Mouse (Mus musculus): ENCODE data around the gene Catip. TPM values are rescaled to one million over a fixed set of nuclear protein-coding genes. Genes with fewer than 3 reads are reported as not detected.
"Not testable (repeated sequence)": the region's sequence is repeated elsewhere in the genome, so short reads cannot be mapped to it uniquely, and the experiment has no call there.

The Catip gene
- polyA plus RNA-seq, 1 experiment from 2014 or later, result 0.25 TPM

DNA sequence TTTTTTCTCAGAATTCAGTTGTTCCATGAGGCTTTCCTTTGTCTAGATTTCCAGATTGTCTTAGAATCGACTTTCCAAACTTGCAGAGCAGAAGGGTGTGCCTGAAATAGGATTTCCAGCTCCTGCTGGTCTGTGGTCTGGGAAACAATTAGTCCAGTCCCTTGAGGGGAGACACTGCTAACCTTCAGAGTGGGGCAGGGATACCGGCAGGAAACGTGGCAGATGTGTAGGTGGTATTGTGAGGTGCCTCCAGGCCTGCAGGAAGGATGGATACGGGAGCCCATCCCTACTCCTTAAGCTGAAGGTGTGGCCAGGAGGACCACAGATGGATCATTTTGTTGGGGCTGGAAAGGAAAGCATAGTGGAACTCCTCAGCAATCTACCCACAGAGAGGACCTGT is 26.9 kb upstream of the Catip start:
- 80% methylated on average over 4 of the region's 4 CpGs for WGBS
- ATAC-seq (ENCODE audit: low FRiP score, low read depth), result no peak
- H3K36me3 ChIP-seq, result no peaks in the 10 kb centered on the region
- H3K27ac ChIP-seq, result no peak overlapping the region
- H3K4me2 ChIP-seq (replicated peaks), result no peak overlapping the region
- no peaks in the 10 kb centered on the region for H3K27me3 ChIP-seq (replicated peaks)
- H3K9ac ChIP-seq, result no peak overlapping the region
- H3K9me3 ChIP-seq, result no peaks in the 10 kb centered on the region
- peaks cover 12% of the 10 kb centered on the region for H3K4me1 ChIP-seq
- no peak overlapping the region for H3K4me3 ChIP-seq

DNA sequence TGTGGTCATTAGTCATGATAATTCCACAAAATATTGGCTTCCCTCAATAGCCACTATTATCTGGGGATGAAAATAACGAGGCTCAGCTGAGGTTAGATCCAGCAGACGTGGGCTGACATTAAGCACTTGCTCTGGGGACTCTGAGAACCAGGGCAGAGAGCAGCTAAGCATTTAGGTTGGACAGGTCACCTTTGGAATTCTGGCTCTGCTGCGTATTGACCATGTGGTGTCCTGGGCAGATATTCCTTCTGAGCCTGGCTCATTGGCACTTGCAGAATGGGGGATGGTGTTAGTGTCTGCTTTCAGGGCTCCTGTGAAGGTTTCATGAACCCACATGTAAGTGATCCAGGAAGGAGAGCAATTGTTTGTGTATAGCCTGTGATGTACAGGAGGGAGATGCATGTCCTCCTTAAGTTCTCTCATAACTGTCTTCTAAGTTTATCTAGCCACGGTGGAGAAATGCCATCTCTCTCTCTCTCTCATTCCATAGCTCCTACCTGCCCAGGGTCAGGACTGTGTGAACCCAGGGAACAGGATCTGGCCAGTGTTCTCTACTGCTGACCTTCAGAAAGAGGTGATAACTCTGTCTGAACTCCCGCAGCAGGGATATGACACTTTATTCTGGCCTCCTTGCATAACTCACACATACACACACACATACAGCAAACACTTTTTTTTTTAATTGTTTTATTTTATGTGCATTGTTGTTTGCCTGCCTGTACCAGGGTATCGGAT is 26.3 kb upstream of the Catip start:
- H3K36me3 ChIP-seq, result no peaks in the 10 kb centered on the region
- ATAC-seq (ENCODE audit: low FRiP score, low read depth), result no peak
- WGBS, result 85% methylated on average over 6 of the region's 6 CpGs
- H3K9me3 ChIP-seq, result no peaks in the 10 kb centered on the region
- H3K9ac ChIP-seq, result no peak overlapping the region
- no peaks in the 10 kb centered on the region for H3K27me3 ChIP-seq (replicated peaks)
- H3K4me2 ChIP-seq (replicated peaks), result no peak overlapping the region
- H3K27ac ChIP-seq, result no peak overlapping the region
- H3K4me3 ChIP-seq, result no peak overlapping the region
- peaks cover 12% of the 10 kb centered on the region for H3K4me1 ChIP-seq

DNA sequence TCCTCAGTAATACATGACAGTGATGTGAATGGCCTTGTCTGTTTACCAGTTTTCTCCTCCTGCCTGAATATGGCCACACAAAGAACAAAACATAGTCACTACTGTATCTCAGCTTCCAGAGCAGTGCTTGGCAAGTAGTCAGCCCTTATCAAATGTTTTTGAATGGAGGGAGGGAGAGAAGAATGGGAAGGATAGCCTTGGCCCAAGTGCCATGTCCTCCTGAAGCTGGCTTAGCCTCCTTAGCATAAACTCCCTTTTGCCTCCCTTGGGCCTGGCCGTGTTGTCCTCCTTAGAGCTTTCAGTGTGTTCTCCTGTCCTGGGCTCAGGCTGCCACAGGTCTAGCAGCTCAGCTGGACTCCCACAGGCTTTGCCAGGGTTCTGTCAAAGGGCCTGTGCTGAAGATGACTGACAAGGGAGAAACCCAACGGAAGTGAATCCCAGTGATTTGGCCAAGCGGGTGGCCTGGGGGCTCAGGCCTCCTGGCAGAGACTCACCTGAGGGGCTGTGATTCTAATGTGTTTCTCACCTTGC is 24.6 kb upstream of the Catip start:
- 85% methylated on average over 3 of the region's 3 CpGs for WGBS
- H3K27ac ChIP-seq, result no peak overlapping the region
- ATAC-seq (ENCODE audit: low FRiP score, low read depth), result no peak

DNA sequence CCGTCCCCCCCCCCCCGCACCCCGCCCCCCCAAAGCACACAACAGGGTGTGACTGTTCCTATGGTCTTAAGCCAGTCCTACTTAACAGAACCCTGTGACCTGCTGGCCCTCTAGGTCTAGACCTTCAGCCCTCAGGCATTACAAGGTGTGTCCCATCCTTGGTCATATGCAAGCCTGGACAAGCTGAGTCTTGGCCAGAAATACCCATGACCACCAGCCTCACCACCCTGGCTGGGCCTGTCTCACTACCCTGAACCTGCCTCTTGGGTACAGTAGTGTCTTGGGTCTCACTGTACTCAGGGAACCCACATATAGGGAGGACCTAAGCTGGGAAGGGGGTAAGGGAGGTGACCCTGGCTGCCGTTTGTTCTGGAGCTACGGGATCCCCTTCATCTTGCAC is 23.9 kb upstream of the Catip start:
- no peaks in the 10 kb centered on the region for H3K36me3 ChIP-seq
- no peak overlapping the region for H3K4me3 ChIP-seq
- no peak overlapping the region for H3K9ac ChIP-seq
- no peak for ATAC-seq (ENCODE audit: low FRiP score, low read depth)
- no peak overlapping the region for H3K27ac ChIP-seq
- H3K4me1 ChIP-seq, result peaks cover 13% of the 10 kb centered on the region
- H3K9me3 ChIP-seq, result no peaks in the 10 kb centered on the region
- no peaks in the 10 kb centered on the region for H3K27me3 ChIP-seq (replicated peaks)
- no peak overlapping the region for H3K4me2 ChIP-seq (replicated peaks)
- 91% methylated on average over 5 of the region's 5 CpGs for WGBS

More for the DNA sequence above, 24.6 kb upstream of the Catip start:
- H3K9ac ChIP-seq, result no peak overlapping the region
- H3K4me1 ChIP-seq, result peaks cover 12% of the 10 kb centered on the region
- H3K9me3 ChIP-seq, result no peaks in the 10 kb centered on the region
- H3K4me3 ChIP-seq, result no peak overlapping the region
- no peaks in the 10 kb centered on the region for H3K27me3 ChIP-seq (replicated peaks)
- no peaks in the 10 kb centered on the region for H3K36me3 ChIP-seq
- H3K4me2 ChIP-seq (replicated peaks), result no peak overlapping the region

DNA sequence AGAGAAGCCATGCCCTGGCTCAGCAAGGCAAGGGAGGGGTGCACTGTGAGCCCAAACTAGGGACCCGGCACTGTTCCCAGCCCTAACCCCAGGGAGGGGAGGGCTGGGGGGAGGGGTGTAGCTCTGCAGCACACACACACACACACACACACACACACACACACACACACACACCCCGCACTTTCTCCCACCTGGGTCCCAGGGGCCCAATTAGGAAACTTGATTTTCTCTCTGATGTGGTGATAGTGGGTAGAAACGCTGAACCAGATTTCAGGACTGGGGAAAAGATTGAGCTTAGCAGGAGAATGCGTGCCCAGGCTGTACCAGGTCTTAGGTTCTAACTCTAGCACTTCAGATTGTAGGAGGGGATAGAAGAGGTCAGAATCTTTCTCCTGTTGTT is 23.3 kb upstream of the Catip start:
- Histone ChIP-seq H3K27ac (no peak overlapping the region), H3K4me1 (peaks cover 11% of the 10 kb centered on the region; the same call in 1 of the 2 replicates), H3K9ac (no peak overlapping the region), H3K36me3 (no peaks in the 10 kb centered on the region), H3K27me3 (replicated peaks) (no peaks in the 10 kb centered on the region), H3K9me3 (no peaks in the 10 kb centered on the region), H3K4me3 (no peak overlapping the region), H3K4me2 (replicated peaks) (no peak overlapping the region)
- no peak for ATAC-seq (ENCODE audit: low FRiP score, low read depth)
- 92% methylated on average over 3 of the region's 4 CpGs for WGBS

DNA sequence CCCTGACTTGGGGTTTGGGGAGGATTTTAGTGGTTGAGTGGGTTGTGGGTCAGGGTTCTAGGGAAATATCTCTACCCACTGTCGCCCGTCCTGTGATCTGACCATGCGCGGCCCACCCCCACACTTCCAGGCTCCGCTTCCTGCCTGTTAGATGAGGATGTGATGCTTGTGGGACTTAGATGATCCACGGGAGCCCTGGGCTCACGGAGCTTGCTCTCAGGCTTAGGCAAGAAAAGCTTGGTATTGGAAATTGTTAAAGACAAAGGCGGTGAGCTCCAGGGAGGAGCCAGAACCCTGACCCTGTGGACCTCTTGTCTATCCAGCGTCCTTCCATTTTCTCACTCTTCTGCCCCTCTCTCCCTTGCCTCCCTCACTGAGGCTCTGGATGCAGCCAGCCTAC is 22.0 kb upstream of the Catip start:
- no peak for ATAC-seq (ENCODE audit: low FRiP score, low read depth)
- Histone ChIP-seq H3K27ac (no peak overlapping the region), H3K4me3 (no peak overlapping the region), H3K27me3 (replicated peaks) (no peaks in the 10 kb centered on the region), H3K36me3 (no peaks in the 10 kb centered on the region), H3K9ac (no peak overlapping the region), H3K9me3 (no peaks in the 10 kb centered on the region), H3K4me2 (replicated peaks) (no peak overlapping the region), H3K4me1 (peaks cover 11% of the 10 kb centered on the region; the same call in 1 of the 2 replicates)
- WGBS, result 89% methylated on average over 9 of the region's 9 CpGs

DNA sequence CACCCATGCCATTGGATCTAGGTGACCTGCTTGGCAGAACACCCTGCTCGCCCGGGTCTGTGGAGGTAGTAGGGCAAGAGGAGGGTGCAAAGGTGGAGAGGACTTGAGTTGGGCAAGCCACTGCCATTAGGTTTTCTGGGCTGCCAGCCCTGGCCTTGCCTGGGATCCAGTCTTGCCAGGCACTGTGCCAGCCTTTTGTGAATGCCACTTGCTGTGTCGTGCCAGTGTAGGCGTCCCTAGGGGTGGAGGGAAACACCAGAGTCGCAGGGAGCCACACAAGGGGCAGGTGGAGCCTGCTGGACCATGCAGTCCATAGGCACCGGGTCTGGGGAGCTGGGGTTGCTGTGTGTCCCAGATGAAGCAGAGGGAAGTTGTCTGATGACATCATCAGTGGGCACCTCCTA is 21.5 kb upstream of the Catip start:
- peaks cover 11% of the 10 kb centered on the region; the same call in 1 of the 2 replicates for H3K4me1 ChIP-seq
- H3K27me3 ChIP-seq (replicated peaks), result no peaks in the 10 kb centered on the region
- H3K27ac ChIP-seq, result no peak overlapping the region
- ATAC-seq (ENCODE audit: low FRiP score, low read depth), result no peak
- no peak overlapping the region for H3K9ac ChIP-seq
- no peak overlapping the region for H3K4me2 ChIP-seq (replicated peaks)
- no peaks in the 10 kb centered on the region for H3K9me3 ChIP-seq
- no peak overlapping the region for H3K4me3 ChIP-seq
- WGBS, result 96% methylated on average over 6 of the region's 6 CpGs
- no peaks in the 10 kb centered on the region for H3K36me3 ChIP-seq

DNA sequence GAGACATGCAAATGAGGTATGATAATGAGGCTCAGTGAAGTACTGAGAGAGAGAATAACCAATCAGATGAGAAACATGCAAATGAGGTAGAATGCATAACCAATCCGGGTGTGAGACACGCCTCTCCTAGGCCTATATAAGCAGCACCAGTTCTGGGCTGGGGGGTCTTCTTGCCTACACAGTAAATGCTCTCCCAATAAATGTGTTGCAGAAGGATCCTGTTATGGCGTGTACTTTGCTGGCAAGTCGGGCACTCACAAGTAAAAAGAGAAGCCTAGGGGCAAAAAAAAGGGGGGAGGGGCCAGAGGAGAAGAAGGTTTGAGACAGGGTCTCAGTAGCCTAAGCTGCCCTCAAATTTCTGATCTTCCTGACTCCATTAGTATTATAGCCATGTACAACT is 20.9 kb upstream of the Catip start:
- peaks cover 11% of the 10 kb centered on the region; the same call in 1 of the 2 replicates for H3K4me1 ChIP-seq
- H3K9ac ChIP-seq; H3K36me3 ChIP-seq; H3K4me2 ChIP-seq (replicated peaks); H3K9me3 ChIP-seq; H3K4me3 ChIP-seq; ATAC-seq (ENCODE audit: low FRiP score, low read depth); H3K27ac ChIP-seq; H3K27me3 ChIP-seq (replicated peaks): not testable (repeated sequence)
- WGBS, result 95% methylated on average over 4 of the region's 4 CpGs

DNA sequence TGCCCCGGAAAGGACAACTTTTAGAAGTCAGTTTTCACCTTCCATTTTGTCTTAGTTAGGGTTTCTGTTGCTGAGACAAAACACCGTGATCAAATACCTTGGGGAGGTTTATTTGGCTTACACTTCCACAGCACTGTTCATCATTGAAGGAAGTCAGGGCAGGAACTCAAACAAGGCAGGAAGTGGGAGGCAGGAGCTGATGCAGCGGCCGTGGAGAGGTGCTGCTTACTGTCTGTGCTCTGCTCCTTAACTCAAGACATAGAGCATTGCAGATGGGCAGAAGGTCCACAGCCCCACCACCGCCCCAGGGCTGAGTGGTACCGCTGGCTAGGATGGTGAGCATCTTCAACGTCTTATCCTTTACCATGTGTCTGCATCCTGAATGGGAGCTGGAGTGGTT is 20.0 kb upstream of the Catip start:
- Histone ChIP-seq H3K4me3 (no peak overlapping the region), H3K27me3 (replicated peaks) (no peaks in the 10 kb centered on the region), H3K9ac (no peak overlapping the region), H3K36me3 (no peaks in the 10 kb centered on the region), H3K27ac (no peak overlapping the region), H3K4me2 (replicated peaks) (no peak overlapping the region), H3K4me1 (peaks cover 11% of the 10 kb centered on the region; the same call in 1 of the 2 replicates), H3K9me3 (no peaks in the 10 kb centered on the region)
- no peak for ATAC-seq (ENCODE audit: low FRiP score, low read depth)
- 90% methylated on average over 7 of the region's 7 CpGs for WGBS

DNA sequence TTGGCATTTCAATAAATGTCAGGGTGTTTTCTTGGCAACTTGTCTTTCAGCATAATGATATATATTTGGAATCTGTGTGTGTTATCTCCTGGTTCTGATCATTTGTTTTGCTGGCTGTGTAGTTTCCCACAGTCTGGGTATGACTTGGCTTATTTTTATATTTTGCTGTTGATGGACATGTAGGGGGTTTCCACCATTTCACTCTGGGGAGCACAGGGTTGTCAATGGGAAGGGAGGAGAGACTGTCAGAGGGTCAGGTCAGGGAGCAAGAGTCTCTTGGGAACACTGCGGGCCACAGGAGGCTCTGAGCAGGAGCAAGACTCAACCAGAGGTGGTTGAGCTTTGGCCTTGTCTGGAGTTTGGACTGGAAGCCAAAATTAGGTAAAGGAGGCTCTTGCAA is 19.6 kb upstream of the Catip start:
- H3K9me3 ChIP-seq, result no peaks in the 10 kb centered on the region
- H3K4me3 ChIP-seq, result no peak overlapping the region
- WGBS, result 95% methylated on average over 1 of the region's 1 CpGs
- H3K36me3 ChIP-seq, result no peaks in the 10 kb centered on the region
- H3K9ac ChIP-seq, result no peak overlapping the region
- no peaks in the 10 kb centered on the region for H3K27me3 ChIP-seq (replicated peaks)
- ATAC-seq (ENCODE audit: low FRiP score, low read depth), result no peak
- peaks cover 11% of the 10 kb centered on the region; the same call in 1 of the 2 replicates for H3K4me1 ChIP-seq
- H3K27ac ChIP-seq, result no peak overlapping the region
- H3K4me2 ChIP-seq (replicated peaks), result no peak overlapping the region

DNA sequence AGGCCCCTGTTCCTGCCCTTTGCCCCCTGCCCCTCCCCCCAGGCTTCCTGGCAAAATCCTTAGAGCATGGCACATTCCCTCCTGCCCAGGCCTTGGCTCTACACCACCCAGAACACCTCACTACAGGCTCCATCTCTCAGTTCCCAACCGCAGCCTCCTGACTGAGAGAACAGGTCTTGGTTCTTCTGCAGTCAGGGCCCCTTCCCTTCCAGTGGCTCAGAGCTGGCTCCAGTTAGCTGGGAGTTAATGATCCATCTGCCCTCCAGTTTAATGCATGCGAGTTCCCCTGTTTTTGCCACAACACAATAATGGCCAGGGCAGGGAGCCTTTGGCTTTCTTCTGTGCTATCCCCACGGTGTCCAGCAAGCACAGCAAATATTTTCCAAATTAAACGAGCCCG is 18.7 kb upstream of the Catip start:
- Histone ChIP-seq H3K27ac (no peak overlapping the region), H3K9me3 (no peaks in the 10 kb centered on the region), H3K27me3 (replicated peaks) (no peaks in the 10 kb centered on the region), H3K4me1 (peaks cover 11% of the 10 kb centered on the region; the same call in 1 of the 2 replicates), H3K4me3 (no peak overlapping the region), H3K36me3 (no peaks in the 10 kb centered on the region), H3K4me2 (replicated peaks) (no peak overlapping the region), H3K9ac (no peak overlapping the region)
- 50% methylated on average over 5 of the region's 5 CpGs for WGBS
- ATAC-seq (ENCODE audit: low FRiP score, low read depth), result no peak

DNA sequence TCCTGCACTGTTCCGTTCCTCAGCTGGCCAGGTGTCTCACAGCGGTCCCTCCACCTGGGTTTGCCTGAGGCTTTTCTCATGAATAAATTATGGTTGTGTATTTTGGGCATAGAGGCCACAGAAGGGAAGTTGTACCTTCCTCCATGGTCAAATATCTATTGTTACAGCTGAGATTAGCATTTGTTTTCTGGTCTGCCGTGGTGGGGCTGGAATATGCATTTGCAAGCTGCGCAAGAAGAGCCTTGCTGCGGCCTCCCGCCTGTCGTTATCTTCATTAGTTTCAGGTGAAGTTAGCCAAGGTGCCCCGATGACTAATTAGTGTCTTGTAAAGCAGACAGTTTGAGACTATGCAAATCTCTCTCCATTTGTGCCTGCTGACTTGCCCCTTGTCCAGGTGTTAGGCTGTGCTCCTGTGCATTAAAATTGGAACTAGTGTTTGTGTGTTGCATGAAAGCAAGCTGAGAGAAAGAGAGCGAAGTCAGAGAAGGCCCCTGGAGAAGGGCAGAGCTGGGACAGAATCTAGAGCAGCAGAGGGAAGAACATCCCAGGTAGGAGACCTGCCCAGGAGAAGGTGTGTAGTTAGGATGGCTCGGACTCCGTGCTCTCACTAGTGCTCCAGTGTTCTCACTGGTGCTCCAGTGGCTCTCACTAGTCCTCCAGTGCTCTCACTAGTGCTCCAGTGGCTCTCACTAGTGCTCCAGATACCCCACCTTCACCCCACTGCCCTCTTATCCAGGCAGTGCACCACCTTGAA is 17.6 kb upstream of the Catip start:
- Histone ChIP-seq H3K4me1 (peaks cover 7% of the 10 kb centered on the region; the same call in 1 of the 2 replicates), H3K27ac (no peak overlapping the region), H3K36me3 (peaks cover 6% of the 10 kb centered on the region), H3K9me3 (no peaks in the 10 kb centered on the region), H3K9ac (no peak overlapping the region), H3K4me2 (replicated peaks) (no peak overlapping the region), H3K4me3 (no peak overlapping the region), H3K27me3 (replicated peaks) (no peaks in the 10 kb centered on the region)
- ATAC-seq (ENCODE audit: low FRiP score, low read depth), result no peak
- WGBS, result 83% methylated on average over 11 of the region's 11 CpGs

All from neural tube, embryonic 12.5 days (tissue).